Mouse (Mus musculus) intestine, embryonic 15.5 days (tissue): ENCODE data around the gene Cdk6. TPM values are rescaled to one million over a fixed set of nuclear protein-coding genes. Genes with fewer than 3 reads are reported as not detected.

ENCODE experiments used
- ATAC-seq: fragments of 200-750 bp; cut with Nextera tagmentation; 2 replicates; pipeline ENCODE4 v1.8.0; 2017; ENCODE audit warnings: moderate TSS enrichment, moderate library complexity
- H3K27ac ChIP-seq: fragments of 300-500 bp; sonication (generic); 2 replicates; pipeline ENCODE4 v1.5.1; 2015; ENCODE audit warnings: mild to moderate bottlenecking, inconsistent platforms
- H3K27me3 ChIP-seq: fragments of 300-500 bp; sonication (generic); replicated peaks from 2 replicates; pipeline ENCODE4 v1.6.1; 2015; ENCODE audit warnings: inconsistent platforms
- H3K36me3 ChIP-seq: fragments of 300-500 bp; sonication (generic); 2 replicates; pipeline ENCODE4 v1.6.1; 2015; ENCODE audit warnings: inconsistent platforms
- H3K4me1 ChIP-seq: fragments of 300-500 bp; sonication (generic); replicated peaks from 2 replicates; pipeline ENCODE4 v1.6.1; 2015; ENCODE audit warnings: inconsistent platforms
- H3K4me2 ChIP-seq: fragments of 300-500 bp; sonication (generic); replicated peaks from 2 replicates; pipeline ENCODE4 v1.6.1; 2015; ENCODE audit warnings: mild to moderate bottlenecking, inconsistent platforms
- H3K4me3 ChIP-seq: fragments of 300-500 bp; sonication (generic); replicated peaks from 2 replicates; pipeline ENCODE4 v1.5.1; 2015; ENCODE audit warnings: inconsistent platforms
- H3K9ac ChIP-seq: fragments of 300-500 bp; sonication (generic); 2 replicates; pipeline ENCODE4 v1.6.1; 2015; ENCODE audit warnings: inconsistent platforms
- H3K9me3 ChIP-seq: fragments of 300-500 bp; sonication (generic); 2 replicates; pipeline ENCODE4 v1.6.1; 2016; ENCODE audit warnings: inconsistent platforms
- WGBS: fragments of 180-500 bp; shearing (Covaris S2); methylation state at CpG from one replicate; pipeline ENCODE4 v1.1.7; 2015; 5-methylcytosine and 5-hydroxymethylcytosine counted together
- polyA plus RNA-seq: library from polyadenylated mRNA; unstranded; fragments of >200 nt; fragmentation: Nextera tagmentation; extraction: Ambion mirVana; gene quantifications from 2 replicates; pipeline ENCODE4 v1.2.1, GENCODE M21; 2015

Gene Cdk6
- polyA plus RNA-seq, 1 experiment from 2014 or later = 30.1 TPM

- Histone ChIP-seq H3K4me3 (no peak overlapping the region), H3K4me2 (no peak overlapping the region), H3K9me3 (no peaks in the 10 kb centered on the region), H3K9ac (no peak overlapping the region), H3K36me3 (no peaks in the 10 kb centered on the region), H3K27me3 (no peaks in the 10 kb centered on the region), H3K4me1 (peaks cover 7% of the 10 kb centered on the region; the same call in 1 of the 2 replicates), H3K27ac (no peak overlapping the region)
- WGBS = 55% methylated on average over 16 of the region's 16 CpGs
- 0 out of 2 replicates have a peak, but pooled peaks have one; percentile 25 for ATAC-seq
These were observed 147.0 kb downstream of the Cdk6 start for GRCm38 (mm10) chr5:3488146-3488774.

GRCm38 (mm10) chr5:3490358-3490757 lies 149.1 kb downstream of the Cdk6 start:
- no peak for ATAC-seq
- H3K4me1 ChIP-seq = peaks cover 7% of the 10 kb centered on the region; the same call in 1 of the 2 replicates
- no peaks in the 10 kb centered on the region for H3K9me3 ChIP-seq
- H3K36me3 ChIP-seq = no peaks in the 10 kb centered on the region
- no peak overlapping the region for H3K4me3 ChIP-seq
- H3K27ac ChIP-seq = no peak overlapping the region
- WGBS = 84% methylated on average over 3 of the region's 3 CpGs
- no peak overlapping the region for H3K4me2 ChIP-seq
- no peaks in the 10 kb centered on the region for H3K27me3 ChIP-seq
- no peak overlapping the region for H3K9ac ChIP-seq

DNA sequence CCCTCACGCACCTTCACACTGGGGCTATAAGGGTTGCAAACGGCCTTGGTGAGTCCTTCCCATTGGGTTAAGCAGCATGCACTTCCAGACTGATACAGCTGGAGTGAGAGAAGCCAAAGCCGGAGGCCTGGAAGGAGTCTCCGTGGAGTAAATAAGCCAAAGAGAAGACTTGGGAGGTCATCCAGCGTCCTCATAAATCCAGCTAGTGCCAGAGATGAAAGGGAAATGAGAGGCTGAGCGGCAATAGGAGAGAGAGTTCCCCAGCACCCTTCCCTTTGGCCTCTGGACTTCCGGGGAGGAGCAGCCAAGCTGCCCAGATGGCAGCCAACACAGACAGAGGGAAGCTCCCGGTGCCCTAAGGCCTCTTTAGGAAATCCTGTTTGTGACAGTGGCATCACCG lies 149.8 kb downstream of the Cdk6 start:
- peaks cover 7% of the 10 kb centered on the region; the same call in 1 of the 2 replicates for H3K4me1 ChIP-seq
- peak; percentile 39; the same call in 1 of the 2 replicates for ATAC-seq
- H3K36me3 ChIP-seq = no peaks in the 10 kb centered on the region
- H3K27ac ChIP-seq = no peak overlapping the region
- no peak overlapping the region for H3K9ac ChIP-seq
- H3K9me3 ChIP-seq = no peaks in the 10 kb centered on the region
- no peak overlapping the region for H3K4me3 ChIP-seq
- H3K27me3 ChIP-seq = no peaks in the 10 kb centered on the region
- H3K4me2 ChIP-seq = no peak overlapping the region
- 44% methylated on average over 9 of the region's 9 CpGs for WGBS

DNA sequence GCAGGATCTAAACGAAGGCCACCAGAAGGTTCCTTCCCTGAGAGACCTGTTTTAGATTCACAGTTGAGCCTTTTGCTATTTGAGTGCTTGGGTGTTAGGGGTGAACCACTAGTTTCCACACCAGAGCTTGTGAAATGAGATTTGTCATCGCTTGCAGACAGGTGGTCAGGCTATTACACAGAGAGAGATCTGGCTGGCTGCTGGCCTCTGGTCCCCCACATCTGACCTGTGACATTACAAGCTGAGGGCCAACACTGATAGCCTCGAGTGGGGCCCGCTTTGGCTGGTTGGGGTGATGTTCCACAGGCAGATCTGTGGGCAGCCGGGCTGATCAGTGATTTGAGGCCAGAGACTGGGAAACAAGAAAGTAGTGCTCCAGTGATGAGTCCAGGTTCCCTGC lies 150.6 kb downstream of the Cdk6 start:
- 60% methylated on average over 5 of the region's 5 CpGs for WGBS
- H3K9ac ChIP-seq = no peak overlapping the region
- H3K4me2 ChIP-seq = no peak overlapping the region
- no peaks in the 10 kb centered on the region for H3K36me3 ChIP-seq
- H3K27me3 ChIP-seq = no peaks in the 10 kb centered on the region
- H3K27ac ChIP-seq = no peak overlapping the region
- peaks cover 7% of the 10 kb centered on the region; the same call in 1 of the 2 replicates for H3K4me1 ChIP-seq
- no peak overlapping the region for H3K4me3 ChIP-seq
- no peaks in the 10 kb centered on the region for H3K9me3 ChIP-seq
- no peak for ATAC-seq

- Histone ChIP-seq H3K36me3 (no peaks in the 10 kb centered on the region), H3K9me3 (no peaks in the 10 kb centered on the region), H3K9ac (no peak overlapping the region), H3K4me1 (peaks cover 7% of the 10 kb centered on the region; the same call in 1 of the 2 replicates), H3K27ac (no peak overlapping the region), H3K4me2 (no peak overlapping the region), H3K27me3 (no peaks in the 10 kb centered on the region), H3K4me3 (no peak overlapping the region)
- 87% methylated on average over 13 of the region's 13 CpGs for WGBS
- no peak for ATAC-seq
These were observed 151.7 kb downstream of the Cdk6 start for GRCm38 (mm10) chr5:3492776-3493636.

GRCm38 (mm10) chr5:3493968-3494367 lies 152.7 kb downstream of the Cdk6 start:
- peaks cover 7% of the 10 kb centered on the region; the same call in 1 of the 2 replicates for H3K4me1 ChIP-seq
- H3K4me3 ChIP-seq = no peak overlapping the region
- no peak overlapping the region for H3K9ac ChIP-seq
- no peaks in the 10 kb centered on the region for H3K36me3 ChIP-seq
- no peaks in the 10 kb centered on the region for H3K27me3 ChIP-seq
- 90% methylated on average over 9 of the region's 9 CpGs for WGBS
- H3K27ac ChIP-seq = no peak overlapping the region
- no peak overlapping the region for H3K4me2 ChIP-seq
- no peak for ATAC-seq
- H3K9me3 ChIP-seq = no peaks in the 10 kb centered on the region

- WGBS = 79% methylated on average over 8 of the region's 8 CpGs
These were observed 153.3 kb downstream of the Cdk6 start for GRCm38 (mm10) chr5:3494452-3495187.

GRCm38 (mm10) chr5:3497505-3497925 lies 156.2 kb downstream of the Cdk6 start:
- ATAC-seq = no peak
- 84% methylated on average over 5 of the region's 5 CpGs for WGBS
- H3K27ac ChIP-seq = no peak overlapping the region
- no peak overlapping the region for H3K4me3 ChIP-seq
- H3K27me3 ChIP-seq = no peaks in the 10 kb centered on the region
- H3K9me3 ChIP-seq = no peaks in the 10 kb centered on the region
- H3K36me3 ChIP-seq = no peaks in the 10 kb centered on the region
- no peak overlapping the region for H3K4me2 ChIP-seq
- no peak overlapping the region for H3K9ac ChIP-seq
- H3K4me1 ChIP-seq = peaks cover 7% of the 10 kb centered on the region

More at GRCm38 (mm10) chr5:3494452-3495187, 153.3 kb downstream of the Cdk6 start:
- no peaks in the 10 kb centered on the region for H3K9me3 ChIP-seq
- H3K9ac ChIP-seq = no peak overlapping the region
- no peak overlapping the region for H3K4me3 ChIP-seq
- H3K27me3 ChIP-seq = no peaks in the 10 kb centered on the region
- H3K4me2 ChIP-seq = no peak overlapping the region
- no peaks in the 10 kb centered on the region for H3K36me3 ChIP-seq
- H3K27ac ChIP-seq = no peak overlapping the region
- H3K4me1 ChIP-seq = peaks cover 7% of the 10 kb centered on the region; the same call in 1 of the 2 replicates
- ATAC-seq = no peak

DNA sequence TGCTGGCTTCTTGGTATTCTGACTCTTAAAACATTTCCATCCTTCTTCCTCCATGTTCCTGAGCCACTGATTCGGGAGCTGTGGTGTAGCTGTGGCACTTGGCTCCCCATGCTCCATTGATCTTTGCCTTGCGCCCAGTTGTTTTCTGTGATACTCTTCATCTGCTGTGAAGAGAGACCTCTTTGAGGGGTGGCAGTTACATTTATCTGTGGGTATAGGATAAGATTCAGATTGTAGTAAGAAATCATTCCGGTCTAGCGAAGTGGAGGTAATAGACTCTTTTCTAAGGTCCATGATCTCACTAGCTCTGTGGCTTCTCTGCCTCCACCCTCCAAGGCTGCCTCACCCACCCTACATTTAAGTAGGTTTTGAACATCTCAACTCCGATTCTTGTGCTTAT lies 159.0 kb downstream of the Cdk6 start:
- no peaks in the 10 kb centered on the region for H3K36me3 ChIP-seq
- no peak for ATAC-seq
- WGBS = 89% methylated on average over 5 of the region's 5 CpGs
- H3K9ac ChIP-seq = no peak overlapping the region
- H3K4me3 ChIP-seq = no peak overlapping the region
- H3K27ac ChIP-seq = no peak overlapping the region
- peaks cover 9% of the 10 kb centered on the region for H3K4me1 ChIP-seq
- H3K4me2 ChIP-seq = no peak overlapping the region
- no peaks in the 10 kb centered on the region for H3K27me3 ChIP-seq
- no peaks in the 10 kb centered on the region for H3K9me3 ChIP-seq

GRCm38 (mm10) chr5:3500957-3501563 lies 159.8 kb downstream of the Cdk6 start:
- Histone ChIP-seq H3K9me3 (no peaks in the 10 kb centered on the region), H3K36me3 (no peaks in the 10 kb centered on the region), H3K27ac (no peak overlapping the region), H3K9ac (no peak overlapping the region), H3K4me2 (no peak overlapping the region), H3K4me3 (no peak overlapping the region), H3K27me3 (no peaks in the 10 kb centered on the region), H3K4me1 (peaks cover 9% of the 10 kb centered on the region)
- no peak for ATAC-seq
- 50% methylated on average over 8 of the region's 8 CpGs for WGBS

- Histone ChIP-seq H3K9me3 (no peaks in the 10 kb centered on the region), H3K4me2 (no peak overlapping the region), H3K36me3 (no peaks in the 10 kb centered on the region), H3K9ac (no peak overlapping the region), H3K4me3 (no peak overlapping the region), H3K4me1 (peaks cover 9% of the 10 kb centered on the region), H3K27ac (no peak overlapping the region), H3K27me3 (no peaks in the 10 kb centered on the region)
- WGBS = 25% methylated on average over 8 of the region's 8 CpGs
- ATAC-seq = peak; percentile 27; the same call in 1 of the 2 replicates
These were observed 160.3 kb downstream of the Cdk6 start for GRCm38 (mm10) chr5:3501564-3502001.
